Mouse (Mus musculus) monocyte, adult 5-6 weeks (primary cell): ENCODE results near the gene Ccdc85c. TPM values are rescaled to one million over a fixed set of nuclear protein-coding genes. Genes with fewer than 3 reads are reported as not detected.

Experiments used
- ATAC-seq: fragments of 153-309, 156-312 bp; replicated peaks from 2 replicates; pipeline ENCODE4 v1.8.0; 2017; ENCODE audit warnings: mild to moderate bottlenecking; ENCODE audit not compliant: low TSS enrichment, insufficient number of reproducible peaks, severe bottlenecking, poor library complexity, low FRiP score
- total RNA-seq: library from RNA; stranded (forward); fragments of 200-1000, 200-491, 200-594 nt; gene quantifications from 3 replicates; pipeline ENCODE4 v1.2.3, GENCODE M21; 2017

The Ccdc85c gene
- 0.32 to 1.4 TPM in 2 of 3 replicates, not detected in the other for total RNA-seq

GRCm38 (mm10) chr12:108274661-108275507 lies at the start of gene Ccdc85c:
TSS of gene Ccdc85c (minus strand) at chr12:108275425.
- ATAC-seq: no peak

GRCm38 (mm10) chr12:108320096-108320495 lies 44.9 kb upstream of the Ccdc85c start:
- no peak for ATAC-seq

- ATAC-seq: no peak
These were observed 43.3 kb upstream of the Ccdc85c start for GRCm38 (mm10) chr12:108318499-108318898.

- no peak for ATAC-seq
These were observed 42.7 kb upstream of the Ccdc85c start for GRCm38 (mm10) chr12:108317826-108318430.

GRCm38 (mm10) chr12:108317201-108317738 lies 42.0 kb upstream of the Ccdc85c start:
- no peak for ATAC-seq

- ATAC-seq: no peak
These were observed 41.4 kb upstream of the Ccdc85c start for GRCm38 (mm10) chr12:108316655-108317054.

- no peak for ATAC-seq
These were observed 40.6 kb upstream of the Ccdc85c start for GRCm38 (mm10) chr12:108315818-108316217.

- no peak for ATAC-seq
These were observed 38.1 kb upstream of the Ccdc85c start for GRCm38 (mm10) chr12:108313244-108313772.

GRCm38 (mm10) chr12:108312432-108312851 lies 37.2 kb upstream of the Ccdc85c start:
- ATAC-seq: no peak

GRCm38 (mm10) chr12:108311741-108312290 lies 36.6 kb upstream of the Ccdc85c start:
- ATAC-seq: no peak

- no peak for ATAC-seq
These were observed 35.3 kb upstream of the Ccdc85c start for GRCm38 (mm10) chr12:108310456-108311027.

- no peak for ATAC-seq
These were observed 34.8 kb upstream of the Ccdc85c start for GRCm38 (mm10) chr12:108310041-108310440.

GRCm38 (mm10) chr12:108309116-108309794 lies 34.0 kb upstream of the Ccdc85c start:
- no peak for ATAC-seq

GRCm38 (mm10) chr12:108308363-108308856 lies 33.2 kb upstream of the Ccdc85c start:
- ATAC-seq: no peak

GRCm38 (mm10) chr12:108307553-108307952 lies 32.3 kb upstream of the Ccdc85c start:
- no peak for ATAC-seq

GRCm38 (mm10) chr12:108305812-108306794 lies 30.9 kb upstream of the Ccdc85c start, which contains the start of gene Hhipl1:
TSS of gene Hhipl1 (plus strand) at chr12:108306270.
- ATAC-seq: no peak

- no peak for ATAC-seq
These were observed 29.9 kb upstream of the Ccdc85c start for GRCm38 (mm10) chr12:108305172-108305571.
